Comparison of ENCODE assay signal across 26 mouse cellular contexts in the genomic region with DNA sequence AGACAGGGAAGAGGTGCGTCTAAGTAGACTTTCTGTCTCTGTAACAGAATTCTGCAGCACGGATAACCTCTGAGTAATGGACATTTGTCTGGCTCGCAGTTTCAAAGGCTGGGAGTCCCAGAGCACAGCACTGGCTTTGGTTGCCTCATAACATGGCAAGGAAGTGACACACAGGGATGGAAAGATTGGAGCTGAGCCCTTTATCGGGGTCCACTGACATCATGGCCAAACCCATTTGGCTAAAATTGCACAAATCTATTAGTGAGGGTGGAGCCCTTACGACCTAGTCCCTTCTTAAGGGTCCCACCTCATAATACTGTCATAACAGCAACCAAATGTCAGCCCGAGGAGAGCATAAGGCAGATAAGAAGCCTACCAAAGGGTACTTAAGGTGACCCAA. TPM values are rescaled to one million over a fixed set of nuclear protein-coding genes. Genes with fewer than 3 reads are reported as not detected.
DNase-seq lines count a peak whose midpoint lies in the region; ATAC-seq and TF ChIP-seq lines count a peak whose summit lies in the region.
"Had no signal": no experiment of that assay in that cellular context is flagged by ENCODE, and none has a peak within 500 bp of the region (broad histone marks: within the 10 kb centered on the region; RNA-seq: fewer than 3 reads in every experiment).

No protein-coding gene starts in this region.

- no peak for ATAC-seq in intestine, postnatal 0 days
- ATAC-seq: Patski had no signal

- WGBS in kidney, adult 2 months: 79% methylated on average over 6 of the region's 6 CpGs
- WGBS in intestine, postnatal 0 days: 85% methylated on average over 6 of the region's 6 CpGs

- no peak overlapping the region for H3K27ac ChIP-seq in kidney, adult 2 months (ENCODE audit: insufficient read depth, low read depth, low read length)
- H3K27ac ChIP-seq in brown adipose tissue, adult 24 weeks (replicated peaks; ENCODE audit: low read depth, low read length): 0 out of 2 replicates have a peak overlapping the region, but pooled peaks have one; percentile 19
- H3K27ac ChIP-seq in intestine, postnatal 0 days (ENCODE audit: low read depth, low read length): no peak overlapping the region
- H3K27ac ChIP-seq: embryonic facial prominence, embryonic 12.5 days; forebrain, embryonic 12.5 days; hindbrain, embryonic 13.5 days; limb, embryonic 13.5 days; liver, embryonic 14.5 days; lung, embryonic 15.5 days; midbrain, embryonic 12.5 days; neural tube, embryonic 15.5 days; stomach, postnatal 0 days had no signal

- no peaks in the 10 kb centered on the region for H3K9me3 ChIP-seq in intestine, postnatal 0 days (ENCODE audit: control insufficient read depth)
- H3K9me3 ChIP-seq: embryonic facial prominence, embryonic 12.5 days; forebrain, embryonic 12.5 days; hindbrain, embryonic 13.5 days; limb, embryonic 13.5 days; lung, embryonic 15.5 days; midbrain, embryonic 12.5 days; neural tube, embryonic 15.5 days had no signal

- peak; percentile 16 for DNase-seq in kidney, adult 2 months
- DNase-seq in kidney, adult 11 months: no peak
- peak; percentile 26 to 47 for DNase-seq in gastrocnemius, adult 8-10 months (ENCODE audit: low spot score in 2 of 2)
- DNase-seq in heart, postnatal 10 days: peak; percentile 60 to 67
- no peak for DNase-seq in spleen, postnatal 10 days (ENCODE audit: low spot score in 2 of 2)
- no peak for DNase-seq in left cerebral cortex, adult 11 months (ENCODE audit: low spot score)
- DNase-seq: adrenal gland, adult 2 months; B cell, adult 2 months; cerebellum, adult 18-20 months; cerebellum, postnatal 25 days; kidney, adult 8-10 months; kidney, postnatal 10 days had no signal

- no peaks in the 10 kb centered on the region for H3K4me1 ChIP-seq in kidney, adult 2 months (ENCODE audit: control insufficient read depth, insufficient read depth, low read length)
- H3K4me1 ChIP-seq in brown adipose tissue, adult 24 weeks (ENCODE audit: control insufficient read depth, insufficient read depth, insufficient read length, low read length): no peaks in the 10 kb centered on the region
- H3K4me1 ChIP-seq in intestine, postnatal 0 days (replicated peaks; ENCODE audit: control insufficient read depth, insufficient read depth, low read length): no peaks in the 10 kb centered on the region
- H3K4me1 ChIP-seq: hindbrain, embryonic 13.5 days; neural tube, embryonic 15.5 days had no signal

- no peaks in the 10 kb centered on the region for H3K36me3 ChIP-seq in kidney, adult 2 months (ENCODE audit: control insufficient read depth, insufficient read depth, low read length)
- H3K36me3 ChIP-seq in intestine, postnatal 0 days (ENCODE audit: control insufficient read depth, insufficient read depth): no peaks in the 10 kb centered on the region
- H3K36me3 ChIP-seq: embryonic facial prominence, embryonic 12.5 days; forebrain, embryonic 12.5 days; G1E; hindbrain, embryonic 13.5 days; limb, embryonic 13.5 days; lung, embryonic 15.5 days; midbrain, embryonic 12.5 days; neural tube, embryonic 15.5 days had no signal

- H3K27me3 ChIP-seq in kidney, adult 2 months (replicated peaks; ENCODE audit: control insufficient read depth, insufficient read depth, low read length): no peaks in the 10 kb centered on the region
- no peaks in the 10 kb centered on the region for H3K27me3 ChIP-seq in intestine, postnatal 0 days (replicated peaks; ENCODE audit: control insufficient read depth, insufficient read depth, low read length)
- H3K27me3 ChIP-seq: CH12.LX; embryonic facial prominence, embryonic 12.5 days; hindbrain, embryonic 13.5 days; limb, embryonic 13.5 days; lung, embryonic 15.5 days; midbrain, embryonic 12.5 days; neural tube, embryonic 15.5 days; Patski had no signal

- intact Hi-C loops in heart, postnatal 10 days (cut with DNase I): no loop called here

- no peak overlapping the region for H3K4me2 ChIP-seq in intestine, postnatal 0 days (replicated peaks; ENCODE audit: low read depth)
- H3K4me2 ChIP-seq: embryonic facial prominence, embryonic 12.5 days; forebrain, embryonic 12.5 days; hindbrain, embryonic 13.5 days; limb, embryonic 13.5 days; lung, embryonic 15.5 days; midbrain, embryonic 12.5 days; neural tube, embryonic 15.5 days had no signal

- no peak for TF ChIP-seq POLR2A in kidney, adult 2 months (IDR thresholded peaks at IDR 0.05; ENCODE audit: low read depth, low read length)

- no peak for TF ChIP-seq CTCF in kidney, adult 2 months (conservative IDR thresholded peaks at IDR 0.05; ENCODE audit: insufficient read depth, insufficient read length, low read depth, low read length)
- no peak for TF ChIP-seq CTCF in intestine, postnatal 0 days (IDR thresholded peaks at IDR 0.05; ENCODE audit: low read depth)

- no peak overlapping the region for H3K9ac ChIP-seq in intestine, postnatal 0 days (ENCODE audit: low read depth, low read length)
- H3K9ac ChIP-seq: embryonic facial prominence, embryonic 12.5 days; forebrain, embryonic 12.5 days; hindbrain, embryonic 13.5 days; limb, embryonic 13.5 days; liver, embryonic 14.5 days; lung, embryonic 15.5 days; midbrain, embryonic 12.5 days; neural tube, embryonic 15.5 days had no signal

- no peak overlapping the region for H3K4me3 ChIP-seq in kidney, adult 2 months (ENCODE audit: insufficient read depth, low read depth, low read length)
- H3K4me3 ChIP-seq in brown adipose tissue, adult 24 weeks (ENCODE audit: insufficient read depth, low read depth, low read length): no peak overlapping the region
- H3K4me3 ChIP-seq in intestine, postnatal 0 days (ENCODE audit: low read depth, low read length): no peak overlapping the region
- H3K4me3 ChIP-seq: embryonic facial prominence, embryonic 12.5 days; forebrain, embryonic 12.5 days; hindbrain, embryonic 13.5 days; limb, embryonic 13.5 days; lung, embryonic 15.5 days; midbrain, embryonic 12.5 days; neural tube, embryonic 15.5 days had no signal

RNA-seq across cellular contexts. Expression of a gene that starts 22.1 kb away (rescaled TPM):
- 12.8 and 15.4 TPM in 2 replicates for polyA plus RNA-seq in kidney, adult 2 months (2012; rRNA removed)
- polyA plus RNA-seq in brown adipose tissue, adult 24 weeks (2012; ENCODE audit: insufficient read depth, insufficient read length, missing spikeins): 3.8 and 5.1 TPM in 2 replicates
- total RNA-seq in gastrocnemius, adult 8-10 months (2022): 1 to 10 TPM; 4.4 to 9.5 (median 8.5) TPM
- 10 to 100 TPM; 20.6 to 25.3 TPM for total RNA-seq in heart, postnatal 10 days (2021)
- 64.9 and 70.3 TPM in 2 replicates for polyA plus RNA-seq in intestine, postnatal 0 days (2015; fragmentation: Nextera tagmentation; extraction: Ambion mirVana)
- polyA plus RNA-seq: G1E had no signal

Comparison
In these comparisons a context has a peak if more than half of its experiments do, and no peak if none do; other contexts are left out.
1. DNase-seq: peak in kidney, adult 2 months (single experiment), gastrocnemius, adult 8-10 months (2 of 2) and heart, postnatal 10 days (2 of 2); none in kidney, adult 11 months (single experiment), spleen, postnatal 10 days (0 of 2) and left cerebral cortex, adult 11 months (single experiment).